Mouse (Mus musculus) right cerebral cortex, postnatal 36 days (tissue): ENCODE data around the gene Icam5.
"Not testable (repeated sequence)": the region's sequence is repeated elsewhere in the genome, so short reads cannot be mapped to it uniquely, and the experiment has no call there.

Source experiments
- DNase-seq, 2 experiments: peaks; one replicate each; pipeline ENCODE4 v3.0.0; 2022; ENCODE audit warnings: low spot score in 2 of 2, mixed read lengths in 1 of 2

The Icam5 gene

DNA sequence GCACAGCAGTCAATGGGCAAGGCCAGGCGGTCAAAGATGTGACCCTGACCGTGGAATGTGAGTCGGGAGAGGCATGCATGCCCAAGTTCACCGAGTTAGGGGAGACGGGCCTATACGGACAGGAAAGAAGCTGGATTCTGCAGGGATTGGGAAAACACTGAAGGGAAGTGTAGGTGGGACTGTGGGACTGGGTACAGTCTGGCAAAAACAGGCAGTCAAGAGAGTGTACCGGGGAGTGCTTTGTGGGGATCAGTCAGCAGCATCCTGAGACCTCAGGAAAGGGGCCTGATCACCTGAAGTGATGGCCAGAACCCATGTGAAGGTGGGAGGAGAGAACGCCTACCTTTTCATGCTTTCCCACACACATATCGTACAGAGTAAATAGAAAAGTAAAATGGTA, 3.7 kb downstream of the Icam5 start:
- DNase-seq: peak in 1 of 2 experiments; percentile 13

DNA sequence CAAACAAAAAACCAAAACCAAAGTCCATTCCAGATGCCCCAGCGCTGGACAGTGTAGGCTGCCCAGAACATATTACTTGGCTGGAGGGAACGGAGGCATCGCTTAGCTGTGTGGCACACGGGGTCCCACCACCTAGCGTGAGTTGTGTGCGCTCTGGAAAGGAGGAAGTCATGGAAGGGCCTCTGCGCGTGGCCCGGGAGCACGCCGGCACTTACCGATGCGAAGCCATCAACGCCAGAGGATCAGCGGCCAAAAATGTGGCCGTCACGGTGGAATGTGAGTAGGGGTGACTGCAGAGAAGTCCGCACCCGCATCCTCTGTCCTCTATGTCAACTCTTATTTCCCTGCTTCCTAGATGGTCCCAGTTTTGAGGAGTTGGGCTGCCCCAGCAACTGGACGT, 4.3 kb downstream of the Icam5 start:
- DNase-seq: no peak

DNA sequence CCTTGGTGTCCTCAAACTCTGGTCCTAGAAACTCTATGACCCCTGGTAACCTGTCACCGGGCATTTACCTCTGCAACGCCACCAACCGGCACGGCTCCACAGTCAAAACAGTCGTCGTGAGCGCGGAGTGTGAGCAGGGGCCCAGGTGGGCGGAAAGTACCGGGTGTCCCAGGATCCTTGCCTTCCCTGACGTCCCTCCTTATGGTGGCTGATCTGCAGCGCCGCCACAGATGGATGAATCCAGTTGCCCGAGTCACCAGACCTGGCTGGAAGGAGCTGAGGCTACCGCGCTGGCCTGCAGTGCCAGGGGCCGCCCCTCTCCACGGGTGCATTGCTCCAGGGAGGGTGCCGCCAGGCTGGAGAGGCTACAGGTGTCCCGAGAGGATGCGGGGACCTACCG, 4.8 kb downstream of the Icam5 start:
- no peak for DNase-seq

DNA sequence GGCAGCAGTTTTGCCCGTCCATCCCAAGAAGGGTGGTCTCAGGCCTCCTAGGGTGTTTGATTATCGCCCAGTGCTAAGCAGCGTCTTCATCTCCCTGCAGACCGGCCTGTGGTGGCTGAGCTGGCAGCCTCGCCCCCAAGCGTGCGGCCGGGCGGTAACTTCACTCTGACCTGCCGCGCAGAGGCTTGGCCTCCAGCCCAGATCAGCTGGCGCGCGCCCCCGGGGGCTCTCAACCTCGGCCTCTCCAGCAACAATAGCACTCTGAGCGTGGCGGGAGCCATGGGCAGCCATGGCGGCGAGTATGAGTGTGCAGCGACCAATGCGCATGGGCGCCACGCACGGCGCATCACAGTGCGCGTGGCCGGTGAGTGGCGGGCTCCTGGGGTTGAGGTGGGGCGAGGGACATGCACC, 5.6 kb downstream of the Icam5 start:
- peak in 1 of 2 experiments; percentile 48 for DNase-seq

DNA sequence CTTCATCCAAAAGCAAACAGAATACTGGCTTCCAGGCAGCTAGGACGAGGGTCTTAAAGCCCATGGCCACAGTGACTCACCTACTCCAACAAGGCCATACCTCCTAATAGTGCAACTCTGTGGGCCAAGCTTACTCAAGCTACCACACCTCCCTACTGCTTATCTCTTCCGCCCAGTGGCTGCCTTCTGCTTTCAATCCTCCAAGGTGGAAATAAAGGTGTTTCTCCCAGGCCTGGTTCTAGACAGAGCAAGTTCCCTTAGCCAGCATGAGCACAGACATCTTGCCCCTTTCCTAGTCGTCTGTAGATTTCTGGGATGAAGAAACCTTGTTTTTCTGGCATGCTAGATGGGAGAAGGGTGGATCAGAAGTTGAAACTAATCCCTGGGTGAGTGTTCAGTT, 7.9 kb downstream of the Icam5 start:
- DNase-seq: no peak

DNA sequence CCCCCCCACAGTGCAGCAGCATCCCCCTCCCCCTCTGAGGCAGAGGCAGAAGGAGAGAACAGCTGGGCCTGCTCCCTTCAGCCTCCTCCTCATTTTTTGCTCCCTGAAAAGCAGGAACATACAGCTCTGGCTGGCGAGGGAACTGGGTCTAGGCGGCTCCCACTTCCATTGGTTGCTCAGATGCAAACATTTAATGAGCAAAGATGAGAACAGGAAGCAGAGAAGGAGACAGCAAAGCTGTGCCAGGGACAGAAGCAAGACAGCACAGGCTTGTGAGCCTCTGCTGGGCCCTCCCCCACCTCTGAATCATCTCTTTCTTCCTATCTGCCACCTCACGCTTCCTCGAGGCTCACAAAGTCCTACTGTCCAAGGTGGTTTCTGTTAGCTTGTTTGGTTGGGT, 9.4 kb downstream of the Icam5 start:
- peak; percentile 82 to 92 for DNase-seq

DNA sequence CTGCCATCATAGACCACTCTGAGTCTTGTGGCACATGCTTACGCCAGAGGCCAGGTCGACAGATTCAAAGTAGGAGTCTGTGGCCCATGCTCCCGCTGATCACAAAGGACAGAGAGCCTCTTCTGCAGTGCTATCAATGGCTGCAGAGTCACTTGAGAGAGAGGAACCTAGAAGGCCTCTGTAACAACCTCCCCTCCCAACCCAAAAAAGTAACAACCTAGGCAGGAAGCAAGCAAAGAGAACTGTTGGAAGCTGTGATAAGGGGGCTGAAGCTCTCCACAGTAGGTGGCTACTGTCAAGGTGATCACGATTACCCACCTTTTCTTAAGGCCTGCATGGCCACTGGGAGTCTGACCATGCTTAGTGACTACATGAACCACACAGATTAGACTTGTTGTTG, 11.7 kb downstream of the Icam5 start:
- no peak for DNase-seq

DNA sequence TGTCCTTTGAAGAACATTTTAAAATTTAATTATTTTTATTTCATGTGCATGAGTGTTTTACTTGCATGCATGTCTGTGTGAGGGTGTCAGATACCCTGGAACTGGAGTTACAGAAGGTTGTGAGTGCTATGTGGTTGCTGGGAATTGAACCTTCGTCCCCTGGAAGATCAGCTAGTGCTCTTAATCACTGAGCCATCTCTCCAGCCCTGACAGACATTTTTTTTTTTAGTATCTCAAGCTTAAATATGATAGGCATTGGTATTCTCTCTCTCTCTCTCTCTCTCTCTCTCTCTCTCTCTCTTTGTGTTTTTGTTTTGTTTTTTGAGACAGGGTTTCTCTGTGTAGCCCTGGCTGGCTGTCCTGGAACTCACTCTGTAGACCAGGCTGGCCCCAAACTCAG, 12.9 kb downstream of the Icam5 start:
- DNase-seq: not testable (repeated sequence)

DNA sequence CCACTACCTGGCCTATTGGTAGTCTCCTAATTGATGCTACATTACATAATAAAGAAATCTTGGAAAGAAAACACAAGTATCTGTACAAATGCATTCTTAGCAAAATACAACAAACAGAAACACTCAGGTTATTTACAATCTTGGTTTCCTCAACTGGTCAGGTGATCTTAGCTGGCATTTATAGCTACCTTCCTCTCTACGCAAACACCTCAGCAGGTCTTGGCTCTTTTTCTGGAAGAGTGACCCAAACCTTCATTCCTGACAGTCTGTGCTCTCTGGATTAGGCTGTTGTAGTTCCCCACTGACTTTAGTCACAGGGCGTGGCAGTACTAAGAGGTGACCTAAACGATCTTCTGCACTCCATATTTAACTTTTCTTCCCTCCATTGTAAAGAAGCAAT, 13.4 kb downstream of the Icam5 start:
- no peak for DNase-seq

DNA sequence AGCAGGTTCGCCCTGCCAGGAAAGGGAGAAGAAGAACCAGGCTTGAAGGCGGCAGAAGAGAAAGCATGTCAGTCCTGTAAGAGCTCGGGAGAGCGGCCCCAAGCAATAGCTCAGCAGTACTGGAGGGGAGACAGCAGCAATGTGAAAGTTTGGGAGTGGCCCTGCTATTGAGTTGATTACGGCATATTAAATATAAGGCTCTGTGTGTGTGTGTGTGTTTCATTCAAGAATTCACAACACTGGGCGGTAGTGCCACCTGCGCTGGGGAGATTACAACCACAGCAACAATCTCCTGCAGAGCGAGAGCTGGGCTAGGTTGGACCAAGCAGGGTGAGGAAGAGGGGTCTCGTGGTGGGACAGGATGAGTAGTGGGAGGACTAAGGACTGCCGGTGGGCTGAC, 19.7 kb downstream of the Icam5 start:
- DNase-seq: no peak

DNA sequence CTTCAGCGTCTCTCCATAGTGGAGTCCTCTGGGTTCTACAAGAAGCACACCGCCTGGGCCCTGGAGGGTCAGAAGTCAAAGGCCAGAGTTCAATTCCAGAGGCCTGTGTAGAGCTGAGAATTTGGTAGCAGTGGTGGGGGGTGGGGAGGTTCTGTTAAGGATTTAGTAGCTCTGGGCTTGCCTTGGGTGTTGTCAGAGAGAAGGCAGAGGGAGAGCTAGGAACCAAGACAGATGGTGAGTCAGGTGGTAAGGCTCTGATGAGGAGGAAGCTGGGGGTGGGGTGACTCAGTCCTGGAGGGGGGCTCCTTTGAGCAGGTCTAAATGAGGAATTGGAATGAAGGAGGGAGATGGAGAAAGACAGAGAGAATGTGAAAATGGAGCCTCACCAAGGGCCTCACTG, 31.1 kb downstream of the Icam5 start:
- peak; percentile 76 to 82 for DNase-seq

DNA sequence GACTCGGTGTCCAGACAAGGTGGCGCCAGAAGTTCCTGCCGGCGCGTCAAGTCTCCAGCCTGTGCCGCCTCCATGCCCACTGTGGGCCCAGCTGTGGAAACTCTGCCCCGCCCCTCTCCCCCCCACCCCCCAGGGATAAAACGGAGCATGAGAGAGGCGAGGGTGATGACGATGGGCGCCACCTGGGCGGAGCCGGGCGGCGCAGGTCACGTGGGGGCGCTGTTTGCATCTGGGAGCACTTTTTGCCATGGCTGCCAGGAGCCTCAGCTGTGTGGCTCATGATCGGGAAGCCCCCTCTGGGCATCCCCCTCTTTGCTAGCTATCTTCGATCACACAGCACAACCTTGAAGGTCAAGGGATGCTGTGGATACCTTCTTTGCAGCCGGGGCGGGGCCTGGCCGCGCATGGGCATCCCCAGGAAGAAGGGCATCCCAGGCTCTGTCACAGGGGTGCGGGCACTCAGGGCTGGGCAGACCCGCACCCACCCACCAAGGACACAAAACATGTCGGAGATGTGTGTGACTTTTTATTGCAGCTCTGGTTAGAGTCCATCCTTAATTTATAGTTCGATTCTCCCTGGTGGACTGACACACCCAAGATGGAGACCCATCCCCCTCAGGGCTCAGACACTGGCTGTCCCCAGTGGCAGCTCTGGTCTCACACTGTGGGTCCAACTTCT, 35.3 kb downstream of the Icam5 start, which contains the start of gene Zglp1:
Zglp1 (minus strand) TSS at position 88 of the 679 bp plus-strand sequence.
- no peak for DNase-seq

DNA sequence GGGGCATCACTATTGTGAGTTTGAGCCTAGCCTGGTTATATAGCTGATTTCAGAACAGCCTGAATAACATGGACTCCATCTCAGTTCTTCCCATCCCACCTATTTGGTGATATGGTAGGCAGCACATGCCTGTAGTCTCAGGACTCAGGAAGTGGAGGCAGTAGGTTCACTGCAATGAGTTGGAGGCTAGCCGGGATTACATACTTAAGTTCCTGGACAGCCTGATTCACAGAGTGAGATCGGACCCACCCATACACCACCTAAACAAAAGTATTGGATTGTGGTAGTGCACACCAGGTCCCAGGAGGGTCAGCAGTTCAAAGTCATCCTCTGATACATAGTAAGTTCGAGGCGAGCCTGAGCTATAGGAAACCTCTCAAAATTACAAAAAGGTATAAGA, 40.8 kb downstream of the Icam5 start:
- DNase-seq: no peak

DNA sequence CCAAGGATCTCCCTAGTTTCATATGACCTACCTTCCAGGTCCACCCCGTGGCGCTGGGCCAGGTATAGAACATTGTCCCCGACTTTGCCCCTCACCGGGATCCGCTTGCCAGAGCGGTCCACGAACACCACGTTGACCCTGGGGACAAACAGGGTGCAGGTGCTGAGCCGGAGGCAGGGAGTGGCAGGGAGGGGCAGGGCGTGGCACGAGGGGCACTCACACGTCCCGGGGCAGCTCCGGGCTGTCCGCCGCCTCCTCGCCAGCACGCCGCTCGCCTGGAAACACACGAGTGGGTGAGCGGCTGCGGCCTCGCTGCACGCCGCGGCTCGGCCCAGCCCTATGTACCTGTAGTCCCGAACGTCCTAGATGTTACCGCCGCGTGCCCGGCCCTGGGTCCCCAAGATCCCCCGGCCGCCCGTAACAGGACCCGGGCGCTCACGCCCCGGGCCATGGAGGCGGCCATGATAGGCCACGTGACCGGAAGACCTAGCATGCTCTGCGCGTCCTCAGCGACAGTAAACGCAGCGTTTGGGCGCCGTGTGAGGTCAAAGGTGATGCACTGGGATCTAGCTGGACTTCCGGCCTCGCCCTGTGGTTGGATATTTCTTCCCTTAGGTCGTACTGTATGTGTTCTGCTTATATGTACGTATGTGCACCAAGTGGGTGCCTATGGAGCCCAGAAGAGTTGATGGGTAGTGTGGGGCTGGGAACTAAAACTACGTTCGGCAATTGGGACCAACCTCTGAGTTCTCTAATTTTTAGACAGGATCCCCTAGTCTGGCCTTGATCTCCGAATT, 41.4 kb downstream of the Icam5 start, which contains the start of the genes Gm49373 and Fdx1l:
Gm49373 (minus strand) TSS at position 53 of the 797 bp plus-strand sequence.
Fdx1l (minus strand) TSS at position 571 of the 797 bp plus-strand sequence.
- peak; percentile 92 for DNase-seq

DNA sequence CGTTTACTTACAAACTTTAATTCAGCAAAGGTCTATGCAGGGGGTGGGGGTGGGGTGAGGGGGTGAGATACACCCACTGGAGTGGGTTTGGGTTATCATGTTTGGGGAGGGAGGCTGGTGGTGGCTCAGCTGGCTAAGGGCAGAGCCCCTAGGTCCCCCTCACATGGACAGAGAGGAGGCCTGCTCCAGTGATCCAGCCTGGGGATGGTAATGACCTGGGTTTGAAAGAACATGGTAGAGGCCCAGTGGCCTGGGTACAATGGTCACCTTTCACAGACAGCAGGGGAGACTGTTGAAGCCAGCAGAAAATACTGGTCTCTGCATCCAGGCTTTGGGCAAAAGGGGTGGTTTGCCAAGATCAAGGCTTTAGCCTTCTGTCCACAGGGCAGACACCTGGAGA, 42.3 kb downstream of the Icam5 start:
- DNase-seq: no peak

DNA sequence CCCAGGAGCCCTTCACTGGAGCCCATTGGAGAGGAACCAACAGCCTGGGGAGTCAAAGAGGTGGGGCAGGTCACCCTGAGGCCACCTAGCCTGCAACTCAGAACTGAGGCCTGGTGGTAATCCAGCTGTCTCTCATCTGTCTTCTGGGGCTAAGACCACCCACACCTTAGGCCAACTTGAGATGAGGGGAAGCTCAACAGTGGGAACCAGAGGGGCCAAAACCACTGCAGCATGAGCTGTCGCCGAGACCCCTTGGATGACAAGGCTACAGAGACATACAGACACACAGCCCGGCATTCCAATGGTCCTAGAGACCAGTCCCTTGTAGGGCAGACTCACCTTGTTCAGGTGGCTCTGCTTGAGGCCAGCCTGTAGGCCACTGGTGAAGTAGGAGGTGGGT, 43.8 kb downstream of the Icam5 start:
- DNase-seq: no peak

DNA sequence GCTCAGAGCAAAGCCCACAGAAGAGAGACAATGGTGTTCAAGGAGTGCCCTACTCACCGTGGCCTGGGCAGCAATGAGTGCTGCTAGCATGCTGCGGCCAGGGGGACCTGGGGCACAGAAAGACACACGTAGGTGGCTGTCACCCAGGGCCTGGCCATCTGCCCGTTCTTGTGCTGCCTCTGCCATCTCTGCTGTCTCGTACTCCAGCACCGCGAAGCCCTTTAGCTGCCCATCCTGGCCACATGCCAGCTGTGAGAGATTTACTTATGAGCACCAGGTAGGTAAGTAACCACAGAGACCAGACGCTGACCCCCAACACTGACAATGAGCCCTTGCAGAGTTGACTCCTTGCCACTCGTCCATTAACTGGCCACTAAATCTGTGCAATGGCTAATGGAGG, 49.3 kb downstream of the Icam5 start:
- DNase-seq: no peak

DNA sequence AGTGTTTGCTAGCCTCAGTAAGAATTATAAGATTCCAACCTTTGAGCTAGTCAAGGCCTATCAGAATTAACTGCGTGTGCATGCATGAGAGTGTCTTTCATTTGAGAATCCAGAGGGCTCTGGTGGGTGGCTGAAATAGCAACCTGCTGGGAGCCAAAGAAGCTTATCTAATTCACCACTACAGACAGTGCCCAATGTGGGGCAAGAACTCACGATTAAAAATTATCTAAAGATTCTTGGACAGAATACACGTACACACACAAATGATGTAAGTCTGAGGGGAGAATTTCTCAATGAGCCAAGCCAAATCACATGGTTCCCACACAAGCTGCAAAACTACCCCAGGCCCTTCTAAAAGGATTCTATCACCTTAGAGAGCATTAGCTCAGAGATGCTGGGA, 51.5 kb downstream of the Icam5 start:
- DNase-seq: no peak
